Mouse (Mus musculus): ENCODE measurements at regions not wholly inside any gene's neighbourhood (a gene's known extent, or its start where the extent isn't known, plus 50 kb on each side); places are given as distances from the start of the nearest gene placed in this dataset.

- no peak for DNase-seq (ENCODE audit: low spot score)
- no peak overlapping the region for H3K27ac ChIP-seq
- H3K4me1 ChIP-seq (ENCODE audit: insufficient read depth, low read length) = peaks cover 6% of the 10 kb centered on the region; the same call in 1 of the 2 replicates
- peak; percentile 41 for ATAC-seq
- no peak overlapping the region for H3K9ac ChIP-seq (replicated peaks; ENCODE audit: low read length)
- no peaks in the 10 kb centered on the region for H3K27me3 ChIP-seq (ENCODE audit: insufficient read depth, low read length)
- H3K36me3 ChIP-seq (ENCODE audit: insufficient read depth, low read length) = no peaks in the 10 kb centered on the region
- no peak overlapping the region for H3K4me3 ChIP-seq (ENCODE audit: low read length)
- TF ChIP-seq CTCF (IDR thresholded peaks at IDR 0.05; ENCODE audit: low read depth) = no peak
- H3K9me3 ChIP-seq (ENCODE audit: low read length) = no peaks in the 10 kb centered on the region
- no peak overlapping the region for H3K4me2 ChIP-seq (ENCODE audit: low read depth, low read length)
- 32% methylated on average over 4 of the region's 4 CpGs for WGBS
These were observed 265.4 kb downstream of the Cd109 start for GRCm38 (mm10) chr9:78880643-78881306.

GRCm38 (mm10) chr9:78881307-78881790, 266.0 kb downstream of the Cd109 start:
- TF ChIP-seq CTCF (IDR thresholded peaks at IDR 0.05; ENCODE audit: low read depth) = no peak

GRCm38 (mm10) chr9:78903211-78903610, 287.9 kb downstream of the Cd109 start:
- no peaks in the 10 kb centered on the region for H3K36me3 ChIP-seq (ENCODE audit: insufficient read depth, low read length)
- H3K4me3 ChIP-seq (ENCODE audit: low read length) = no peak overlapping the region
- TF ChIP-seq CTCF (IDR thresholded peaks at IDR 0.05; ENCODE audit: low read depth) = no peak
- no peak overlapping the region for H3K9ac ChIP-seq (replicated peaks; ENCODE audit: low read length)
- H3K4me2 ChIP-seq (ENCODE audit: low read depth, low read length) = no peak overlapping the region
- 77% methylated on average over 9 of the region's 9 CpGs for WGBS
- no peaks in the 10 kb centered on the region for H3K9me3 ChIP-seq (ENCODE audit: low read length)
- no peaks in the 10 kb centered on the region for H3K27me3 ChIP-seq (ENCODE audit: insufficient read depth, low read length)
- DNase-seq (ENCODE audit: low spot score) = no peak
- ATAC-seq = no peak
- H3K4me1 ChIP-seq (ENCODE audit: insufficient read depth, low read length) = no peaks in the 10 kb centered on the region
- no peak overlapping the region for H3K27ac ChIP-seq

More at GRCm38 (mm10) chr9:78881307-78881790, 266.0 kb downstream of the Cd109 start:
- no peak for DNase-seq (ENCODE audit: low spot score)
- Histone ChIP-seq H3K9me3 (ENCODE audit: low read length) (no peaks in the 10 kb centered on the region), H3K4me1 (ENCODE audit: insufficient read depth, low read length) (peaks cover 6% of the 10 kb centered on the region; the same call in 1 of the 2 replicates), H3K4me3 (ENCODE audit: low read length) (no peak overlapping the region), H3K4me2 (ENCODE audit: low read depth, low read length) (no peak overlapping the region), H3K9ac (replicated peaks; ENCODE audit: low read length) (no peak overlapping the region), H3K27ac (no peak overlapping the region), H3K36me3 (ENCODE audit: insufficient read depth, low read length) (no peaks in the 10 kb centered on the region), H3K27me3 (ENCODE audit: insufficient read depth, low read length) (no peaks in the 10 kb centered on the region)
- 53% methylated on average over 5 of the region's 5 CpGs for WGBS
- ATAC-seq = no peak

GRCm38 (mm10) chr9:78917336-78917735, 302.0 kb downstream of the Cd109 start:
- ATAC-seq (no peak), DNase-seq (ENCODE audit: low spot score) (no peak)
- H3K4me2 ChIP-seq (ENCODE audit: low read depth, low read length) = no peak overlapping the region

GRCm38 (mm10) chr9:78925977-78926593, 310.7 kb downstream of the Cd109 start:
- ATAC-seq = no peak
- WGBS = 77% methylated on average over 7 of the region's 7 CpGs

More at GRCm38 (mm10) chr9:78917336-78917735, 302.0 kb downstream of the Cd109 start:
- H3K4me3 ChIP-seq (ENCODE audit: low read length) = no peak overlapping the region
- no peak overlapping the region for H3K27ac ChIP-seq
- H3K9ac ChIP-seq (replicated peaks; ENCODE audit: low read length) = no peak overlapping the region
- no peaks in the 10 kb centered on the region for H3K4me1 ChIP-seq (ENCODE audit: insufficient read depth, low read length)
- no peaks in the 10 kb centered on the region for H3K9me3 ChIP-seq (ENCODE audit: low read length)
- no peaks in the 10 kb centered on the region for H3K36me3 ChIP-seq (ENCODE audit: insufficient read depth, low read length)
- no peak for TF ChIP-seq CTCF (IDR thresholded peaks at IDR 0.05; ENCODE audit: low read depth)
- H3K27me3 ChIP-seq (ENCODE audit: insufficient read depth, low read length) = no peaks in the 10 kb centered on the region
- 87% methylated on average over 1 of the region's 1 CpGs for WGBS

GRCm38 (mm10) chr9:78941648-78942047, 326.3 kb downstream of the Cd109 start:
- ATAC-seq (no peak), DNase-seq (ENCODE audit: low spot score) (no peak)
- Histone ChIP-seq H3K36me3 (ENCODE audit: insufficient read depth, low read length) (no peaks in the 10 kb centered on the region), H3K27me3 (ENCODE audit: insufficient read depth, low read length) (no peaks in the 10 kb centered on the region), H3K4me3 (ENCODE audit: low read length) (no peak overlapping the region), H3K9ac (replicated peaks; ENCODE audit: low read length) (no peak overlapping the region), H3K27ac (no peak overlapping the region), H3K4me1 (ENCODE audit: insufficient read depth, low read length) (no peaks in the 10 kb centered on the region), H3K9me3 (ENCODE audit: low read length) (no peaks in the 10 kb centered on the region), H3K4me2 (ENCODE audit: low read depth, low read length) (no peak overlapping the region)
- no peak for TF ChIP-seq CTCF (IDR thresholded peaks at IDR 0.05; ENCODE audit: low read depth)

More at GRCm38 (mm10) chr9:78925977-78926593, 310.7 kb downstream of the Cd109 start:
- H3K4me3 ChIP-seq (ENCODE audit: low read length) = no peak overlapping the region
- no peaks in the 10 kb centered on the region for H3K4me1 ChIP-seq (ENCODE audit: insufficient read depth, low read length)
- no peaks in the 10 kb centered on the region for H3K36me3 ChIP-seq (ENCODE audit: insufficient read depth, low read length)
- DNase-seq (ENCODE audit: low spot score) = no peak
- TF ChIP-seq CTCF (IDR thresholded peaks at IDR 0.05; ENCODE audit: low read depth) = no peak
- H3K27me3 ChIP-seq (ENCODE audit: insufficient read depth, low read length) = no peaks in the 10 kb centered on the region
- no peaks in the 10 kb centered on the region for H3K9me3 ChIP-seq (ENCODE audit: low read length)
- no peak overlapping the region for H3K27ac ChIP-seq
- H3K9ac ChIP-seq (replicated peaks; ENCODE audit: low read length) = no peak overlapping the region
- H3K4me2 ChIP-seq (ENCODE audit: low read depth, low read length) = no peak overlapping the region

- ATAC-seq = no peak
- no peak for DNase-seq (ENCODE audit: low spot score)
- no peak for TF ChIP-seq CTCF (IDR thresholded peaks at IDR 0.05; ENCODE audit: low read depth)
- Histone ChIP-seq H3K4me3 (ENCODE audit: low read length) (no peak overlapping the region), H3K36me3 (ENCODE audit: insufficient read depth, low read length) (no peaks in the 10 kb centered on the region), H3K9ac (replicated peaks; ENCODE audit: low read length) (no peak overlapping the region), H3K4me1 (ENCODE audit: insufficient read depth, low read length) (no peaks in the 10 kb centered on the region), H3K4me2 (ENCODE audit: low read depth, low read length) (no peak overlapping the region), H3K9me3 (ENCODE audit: low read length) (no peaks in the 10 kb centered on the region), H3K27ac (no peak overlapping the region), H3K27me3 (ENCODE audit: insufficient read depth, low read length) (no peaks in the 10 kb centered on the region)
- whole genome bisulfite sequencing = 37% methylated on average over 1 of the region's 1 CpGs
These were observed 349.5 kb downstream of the Cd109 start for GRCm38 (mm10) chr9:78964813-78965212.
